ENCODE assay signal across 19 mouse cellular contexts in the genomic region with DNA sequence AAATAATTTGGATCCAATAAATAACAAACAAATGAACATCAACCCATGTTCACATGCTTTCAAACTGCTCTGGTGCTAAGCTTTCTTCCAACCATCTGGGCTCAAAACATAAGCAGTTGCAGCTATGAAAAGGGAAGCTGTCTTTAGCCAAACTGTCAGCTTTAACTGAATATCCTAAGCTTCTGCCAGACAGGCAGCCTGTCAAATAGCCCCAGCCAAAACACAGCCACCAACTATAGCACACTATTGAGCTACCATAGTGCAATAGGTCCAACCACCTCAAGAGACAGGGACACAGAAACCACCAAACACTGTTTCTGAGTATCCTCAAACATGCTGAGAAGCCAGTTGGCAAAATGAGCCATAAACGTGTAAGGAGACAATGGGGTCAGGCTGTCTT.
DNase-seq lines count a peak whose midpoint lies in the region; ATAC-seq and TF ChIP-seq lines count a peak whose summit lies in the region.
"Had no signal": no experiment of that assay in that cellular context is flagged by ENCODE, and none has a peak within 500 bp of the region (broad histone marks: within the 10 kb centered on the region; RNA-seq: fewer than 3 reads in every experiment).

No protein-coding gene starts in this region.

- DNase-seq in forebrain, postnatal 0 days = peak; percentile 60
- no peak for DNase-seq in forebrain, embryonic 10.5 days (ENCODE audit: extremely low spot score, low spot score)
- DNase-seq in brain, adult 2 months (ENCODE audit: low read depth, low spot score) = peak; percentile 11
- peak; percentile 7 to 16 for DNase-seq in layer of hippocampus, adult 2 months (ENCODE audit: low spot score in 2 of 2)
- peak; percentile 15 to 80 for DNase-seq in layer of hippocampus, postnatal 14 days (ENCODE audit: low spot score in 2 of 2)
- no peak for DNase-seq in cerebellum, postnatal 10 days
- DNase-seq: adrenal gland, postnatal 14 days; cerebellum, adult 11 months; cerebellum, adult 8-10 months; gastrocnemius, postnatal 14 days; heart, adult 2 months had no signal

- peak; percentile 70 for ATAC-seq in forebrain, postnatal 0 days
- no peak for ATAC-seq in midbrain, embryonic 15.5 days (replicated peaks)
- ATAC-seq: activated CD4-positive, CD25-positive, alpha-beta regulatory T cell, adult 4 months; forebrain, embryonic 15.5 days; Patski had no signal

- H3K4me1 ChIP-seq in forebrain, postnatal 0 days (ENCODE audit: insufficient read depth) = no peaks in the 10 kb centered on the region
- H3K4me1 ChIP-seq in forebrain, embryonic 10.5 days = no peaks in the 10 kb centered on the region
- H3K4me1 ChIP-seq in midbrain, embryonic 15.5 days = no peaks in the 10 kb centered on the region
- H3K4me1 ChIP-seq: embryonic facial prominence, embryonic 10.5 days; forebrain, embryonic 15.5 days; hindbrain, embryonic 10.5 days had no signal

- H3K27ac ChIP-seq in forebrain, postnatal 0 days (ENCODE audit: low read depth, low read length) = no peak overlapping the region
- H3K27ac ChIP-seq in forebrain, embryonic 10.5 days = no peak overlapping the region
- no peak overlapping the region for H3K27ac ChIP-seq in layer of hippocampus, adult 2 months
- H3K27ac ChIP-seq in midbrain, embryonic 15.5 days = no peak overlapping the region
- H3K27ac ChIP-seq: embryonic facial prominence, embryonic 10.5 days; forebrain, embryonic 15.5 days; heart, adult 2 months; hindbrain, embryonic 10.5 days; hindbrain, embryonic 14.5 days had no signal

- H3K9me3 ChIP-seq in forebrain, postnatal 0 days (ENCODE audit: low read length) = no peaks in the 10 kb centered on the region
- H3K9me3 ChIP-seq in forebrain, embryonic 10.5 days = no peaks in the 10 kb centered on the region
- no peaks in the 10 kb centered on the region for H3K9me3 ChIP-seq in midbrain, embryonic 15.5 days
- H3K9me3 ChIP-seq: embryonic facial prominence, embryonic 10.5 days; forebrain, embryonic 15.5 days; hindbrain, embryonic 10.5 days had no signal

- TF ChIP-seq CTCF in forebrain, postnatal 0 days (IDR thresholded peaks at IDR 0.05; ENCODE audit: low read depth) = no peak
- TF ChIP-seq CTCF in layer of hippocampus, adult 2 months (conservative IDR thresholded peaks at IDR 0.05) = no peak

- no peak overlapping the region for H3K9ac ChIP-seq in forebrain, postnatal 0 days
- H3K9ac ChIP-seq in midbrain, embryonic 15.5 days = no peak overlapping the region
- H3K9ac ChIP-seq: forebrain, embryonic 15.5 days; hindbrain, embryonic 14.5 days had no signal

- no peaks in the 10 kb centered on the region for H3K36me3 ChIP-seq in forebrain, postnatal 0 days (ENCODE audit: insufficient read depth)
- H3K36me3 ChIP-seq in forebrain, embryonic 10.5 days (replicated peaks) = no peaks in the 10 kb centered on the region
- no peaks in the 10 kb centered on the region for H3K36me3 ChIP-seq in midbrain, embryonic 15.5 days (replicated peaks)
- H3K36me3 ChIP-seq: embryonic facial prominence, embryonic 10.5 days; forebrain, embryonic 15.5 days; hindbrain, embryonic 10.5 days had no signal

- H3K4me2 ChIP-seq in forebrain, postnatal 0 days (ENCODE audit: low read depth) = no peak overlapping the region
- H3K4me2 ChIP-seq in midbrain, embryonic 15.5 days = no peak overlapping the region
- H3K4me2 ChIP-seq: forebrain, embryonic 15.5 days; heart, embryonic 11.5 days; hindbrain, embryonic 14.5 days had no signal

- no peak overlapping the region for H3K4me3 ChIP-seq in forebrain, postnatal 0 days (ENCODE audit: low read depth, low read length)
- no peak overlapping the region for H3K4me3 ChIP-seq in forebrain, embryonic 10.5 days
- no peak overlapping the region for H3K4me3 ChIP-seq in layer of hippocampus, adult 2 months
- no peak overlapping the region for H3K4me3 ChIP-seq in midbrain, embryonic 15.5 days
- H3K4me3 ChIP-seq: embryonic facial prominence, embryonic 10.5 days; forebrain, embryonic 15.5 days; heart, adult 2 months; hindbrain, embryonic 10.5 days had no signal

- H3K27me3 ChIP-seq in forebrain, postnatal 0 days (ENCODE audit: insufficient read depth, low read length) = no peaks in the 10 kb centered on the region
- H3K27me3 ChIP-seq in forebrain, embryonic 10.5 days (ENCODE audit: poor library complexity, severe bottlenecking) = no peaks in the 10 kb centered on the region
- H3K27me3 ChIP-seq in midbrain, embryonic 15.5 days (replicated peaks) = no peaks in the 10 kb centered on the region
- H3K27me3 ChIP-seq: forebrain, embryonic 15.5 days; Patski had no signal

- WGBS in forebrain, postnatal 0 days = 56% methylated on average over 1 of the region's 1 CpGs
- WGBS in forebrain, embryonic 10.5 days = 78% methylated on average over 1 of the region's 1 CpGs
- WGBS in midbrain, embryonic 15.5 days = 73% methylated on average over 1 of the region's 1 CpGs

Comparison
In these comparisons a context has a peak if more than half of its experiments do, and no peak if none do; other contexts are left out.
1. DNase-seq: peak in forebrain, postnatal 0 days (single experiment), brain, adult 2 months (single experiment), layer of hippocampus, adult 2 months (2 of 2) and layer of hippocampus, postnatal 14 days (2 of 2); none in forebrain, embryonic 10.5 days (single experiment) and cerebellum, postnatal 10 days (0 of 2).